Mouse (Mus musculus) embryonic facial prominence, embryonic 10.5 days (tissue): Measurements from ENCODE around the gene Ralb. TPM values are rescaled to one million over a fixed set of nuclear protein-coding genes. Genes with fewer than 3 reads are reported as not detected.
A peak's percentile ranks its signal among the peaks of the same experiment; 100 is the strongest.

Source experiments
- DNase-seq: peaks from one replicate; pipeline ENCODE4 v3.0.0-alpha.2; 2017; ENCODE audit warnings: low spot score
- H3K27ac ChIP-seq: fragments of 300-500 bp; sonication (generic); replicated peaks from 2 replicates; pipeline ENCODE4 v1.5.1; 2016; ENCODE audit warnings: mild to moderate bottlenecking
- H3K27me3 ChIP-seq: fragments of 300-500 bp; sonication (generic); replicated peaks from 2 replicates; pipeline ENCODE4 v1.6.1; 2016; ENCODE audit warnings: low read depth, mild to moderate bottlenecking; ENCODE audit not compliant: poor library complexity, severe bottlenecking
- H3K36me3 ChIP-seq: fragments of 300-500 bp; sonication (generic); replicated peaks from 2 replicates; pipeline ENCODE4 v1.6.1; 2016; ENCODE audit warnings: mild to moderate bottlenecking, moderate library complexity
- H3K4me1 ChIP-seq: fragments of 300-500 bp; sonication (generic); 2 replicates; pipeline ENCODE4 v1.6.1; 2016
- H3K4me3 ChIP-seq: fragments of 300-500 bp; sonication (generic); 2 replicates; pipeline ENCODE4 v1.5.1; 2016; ENCODE audit warnings: mild to moderate bottlenecking, moderate library complexity
- H3K9me3 ChIP-seq: fragments of 300-500 bp; sonication (generic); 2 replicates; pipeline ENCODE4 v1.6.1; 2016; ENCODE audit warnings: mild to moderate bottlenecking
- WGBS: fragments of 180-500 bp; shearing (Covaris S2); methylation state at CpG from one replicate; pipeline ENCODE4 v1.1.7; 2016; 5-methylcytosine and 5-hydroxymethylcytosine counted together
- polyA plus RNA-seq: library from polyadenylated mRNA; unstranded; fragments of >200 nt; fragmentation: Nextera tagmentation; extraction: Ambion mirVana; gene quantifications from 2 replicates; pipeline ENCODE4 v1.2.1, GENCODE M21; 2016

The Ralb gene
- 103 and 113 TPM in 2 replicates for polyA plus RNA-seq

DNA sequence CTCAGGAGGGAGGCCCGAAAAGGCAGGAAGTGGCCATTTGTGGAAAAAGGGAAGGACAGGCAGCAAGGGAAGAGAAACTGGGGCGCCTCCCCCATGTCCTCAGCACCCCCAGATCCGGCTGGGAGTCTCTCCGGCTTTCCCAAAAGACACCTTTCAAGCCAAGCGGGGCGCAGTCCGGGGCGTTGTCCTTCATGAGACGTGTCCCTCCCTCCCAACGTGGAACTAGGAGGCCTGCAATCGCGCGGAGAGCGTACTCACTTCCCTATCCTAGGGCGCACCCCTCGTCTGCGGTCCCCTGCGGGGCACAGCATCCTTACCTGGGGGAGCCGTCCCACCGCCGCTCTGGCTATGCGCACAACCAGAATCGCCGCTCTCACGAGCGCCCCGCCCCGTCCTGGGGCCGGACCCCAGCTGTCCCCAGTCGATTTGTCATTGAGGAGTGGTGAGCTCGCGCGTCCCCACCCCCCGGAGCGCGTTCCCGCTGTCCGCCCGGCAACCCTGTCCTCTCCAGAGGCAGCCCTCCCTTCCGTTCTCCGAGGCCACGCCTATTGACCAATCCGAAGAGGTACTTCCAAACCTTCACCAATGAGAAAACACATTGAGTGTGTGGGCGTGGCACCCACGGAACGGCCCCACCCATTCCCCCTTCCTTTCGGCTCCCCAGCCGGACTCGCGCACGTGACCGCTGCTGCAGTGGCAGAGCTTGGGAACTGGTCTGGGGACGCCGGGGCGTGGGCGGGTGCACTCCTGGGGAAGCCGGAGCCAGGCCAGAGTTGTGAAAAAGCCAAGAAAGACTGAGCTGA is at the start of gene Ralb:
TSS of gene Ralb (minus strand) at position 535 of the 803 bp plus-strand sequence.
- Histone ChIP-seq H3K4me3 (peak within 1 kb of the TSS; percentile 76), H3K9me3 (no peaks in the 10 kb centered on the region), H3K27ac (peak within 1 kb of the TSS; percentile 87), H3K36me3 (peaks cover 11% of the 10 kb centered on the region), H3K27me3 (peaks cover 28% of the 10 kb centered on the region), H3K4me1 (peaks cover 33% of the 10 kb centered on the region)
- DNase-seq, result peak; percentile 97
- WGBS, result under 1% methylated on average over 57 of the region's 57 CpGs

DNA sequence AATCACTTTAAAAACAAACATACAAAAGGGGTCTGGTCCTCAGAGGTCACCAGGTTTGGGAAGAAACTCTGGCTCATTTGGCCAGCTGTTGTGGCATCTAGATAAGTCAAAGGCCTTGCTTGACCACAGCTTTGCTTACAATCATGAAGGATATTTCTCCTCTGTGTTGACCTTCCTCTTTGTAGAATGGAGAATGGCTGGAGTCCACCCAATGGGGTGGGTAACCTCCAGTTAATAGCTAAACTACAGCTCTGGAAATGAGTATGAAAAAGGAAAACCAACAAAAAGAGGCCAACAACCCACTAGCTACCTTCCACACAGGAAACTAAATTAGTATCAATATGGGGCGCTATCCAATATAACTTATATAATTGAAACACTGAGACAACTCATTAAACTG is 47.1 kb upstream of the Ralb start:
- H3K36me3 ChIP-seq, result peaks cover 38% of the 10 kb centered on the region

DNA sequence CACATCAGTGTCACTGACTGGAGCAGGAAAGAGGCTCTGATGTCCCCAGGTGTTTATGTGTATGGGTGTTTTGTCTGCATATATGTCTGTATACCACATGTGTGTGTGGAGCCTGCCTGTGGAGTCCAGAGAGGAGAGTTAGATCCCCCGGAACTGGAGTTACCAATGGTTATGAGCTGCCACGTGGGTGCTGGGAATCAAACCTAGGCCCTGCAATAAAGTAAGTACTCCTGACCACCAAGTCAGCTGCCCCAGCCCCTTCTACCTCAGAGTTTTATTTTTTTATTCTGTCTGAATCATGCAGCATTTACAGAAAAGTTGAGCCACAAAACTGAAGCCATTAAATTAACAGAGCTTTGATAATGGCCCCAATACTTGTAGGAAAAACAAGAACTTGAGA is 45.5 kb upstream of the Ralb start:
- DNase-seq, result no peak
- no peaks in the 10 kb centered on the region for H3K9me3 ChIP-seq
- WGBS, result 91% methylated on average over 2 of the region's 2 CpGs

More for the DNA sequence above, 47.1 kb upstream of the Ralb start:
- DNase-seq, result no peak
- Histone ChIP-seq H3K27ac (no peak overlapping the region), H3K9me3 (no peaks in the 10 kb centered on the region), H3K4me1 (no peaks in the 10 kb centered on the region), H3K4me3 (no peak overlapping the region), H3K27me3 (no peaks in the 10 kb centered on the region)
- WGBS, result 98% methylated on average over 1 of the region's 1 CpGs

DNA sequence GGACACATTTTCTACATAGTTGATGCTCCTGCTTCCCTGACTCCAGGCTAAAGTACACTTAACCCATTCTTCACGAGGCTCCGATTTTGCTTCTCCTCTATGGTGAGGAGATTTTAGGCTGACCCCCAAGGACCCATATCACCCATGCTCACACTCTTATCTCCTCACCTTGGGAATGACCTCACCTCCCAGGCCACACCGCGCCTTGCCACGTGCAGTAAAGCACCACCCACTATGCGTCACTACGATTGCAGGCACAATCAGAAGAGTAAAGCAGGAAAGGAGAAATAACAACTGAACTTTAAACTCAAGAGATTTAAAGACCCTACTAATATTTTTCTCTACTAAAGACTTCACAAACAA is 44.7 kb upstream of the Ralb start:
- Histone ChIP-seq H3K9me3 (no peaks in the 10 kb centered on the region), H3K27ac (no peak overlapping the region), H3K36me3 (peaks cover 44% of the 10 kb centered on the region), H3K4me3 (no peak overlapping the region), H3K4me1 (no peaks in the 10 kb centered on the region), H3K27me3 (no peaks in the 10 kb centered on the region)
- no peak for DNase-seq
- 91% methylated on average over 7 of the region's 7 CpGs for WGBS

More for the DNA sequence above, 45.5 kb upstream of the Ralb start:
- Histone ChIP-seq H3K4me1 (no peaks in the 10 kb centered on the region), H3K36me3 (peaks cover 48% of the 10 kb centered on the region), H3K4me3 (no peak overlapping the region), H3K27ac (no peak overlapping the region), H3K27me3 (no peaks in the 10 kb centered on the region)

DNA sequence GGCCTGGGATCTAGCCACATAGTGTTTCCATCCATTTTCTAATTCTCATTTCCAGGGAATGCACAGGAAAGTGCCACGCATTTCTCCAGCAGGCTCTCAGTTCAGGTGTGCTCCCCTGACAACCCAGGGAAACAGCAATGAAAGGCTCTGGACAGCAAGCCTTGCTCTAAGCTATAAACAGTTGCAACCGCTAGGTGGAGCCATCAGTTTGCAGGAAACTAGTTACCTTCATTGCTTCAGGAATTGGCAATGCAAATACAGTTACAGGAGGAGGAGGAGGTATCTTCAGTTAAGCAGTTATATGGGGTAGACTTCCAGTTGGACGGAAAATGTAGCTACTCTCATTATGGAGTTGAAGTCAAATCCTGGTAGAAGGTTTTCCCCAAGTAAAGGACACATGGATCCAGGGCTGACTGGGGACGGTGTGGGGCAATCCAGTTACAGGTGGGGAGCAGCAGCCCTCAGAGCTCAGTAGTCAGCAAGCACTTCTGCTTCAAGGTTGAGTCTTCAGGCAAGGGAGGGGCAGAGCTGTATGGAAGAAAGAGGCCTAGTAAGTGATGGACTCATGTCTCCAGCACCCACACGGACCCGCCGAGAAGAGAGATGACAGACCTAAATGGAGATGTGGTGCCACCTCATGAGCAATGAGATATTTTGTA is 44.2 kb upstream of the Ralb start:
- no peak overlapping the region for H3K27ac ChIP-seq
- no peaks in the 10 kb centered on the region for H3K27me3 ChIP-seq
- H3K36me3 ChIP-seq, result peaks cover 44% of the 10 kb centered on the region
- DNase-seq, result peak; percentile 67
- no peaks in the 10 kb centered on the region for H3K9me3 ChIP-seq
- 67% methylated on average over 7 of the region's 7 CpGs for WGBS
- H3K4me3 ChIP-seq, result no peak overlapping the region
- H3K4me1 ChIP-seq, result no peaks in the 10 kb centered on the region

DNA sequence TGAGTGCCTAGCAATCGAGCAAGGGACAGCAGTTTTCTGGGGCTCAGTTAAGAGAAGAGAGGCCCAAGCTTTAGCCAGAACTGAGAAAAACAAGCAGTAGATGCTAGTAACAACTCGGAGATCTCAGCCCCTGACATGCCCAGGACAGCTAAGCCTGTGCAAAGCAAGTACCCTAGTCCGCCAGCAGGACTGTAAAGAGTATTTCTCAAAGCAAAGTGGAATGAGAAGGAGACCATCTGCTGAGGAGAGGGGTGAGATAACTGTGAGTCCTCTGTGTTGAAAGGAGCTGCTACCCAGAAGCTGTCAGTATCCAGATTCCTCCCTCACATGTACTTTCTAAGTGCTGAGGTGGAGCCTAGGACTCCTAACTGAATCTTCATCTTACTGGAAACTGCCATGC is 41.9 kb upstream of the Ralb start:
- peaks cover under 1% of the 10 kb centered on the region; the same call in 1 of the 2 replicates for H3K4me1 ChIP-seq
- H3K27ac ChIP-seq, result no peak overlapping the region
- DNase-seq, result no peak
- 81% methylated on average over 3 of the region's 3 CpGs for WGBS
- no peaks in the 10 kb centered on the region for H3K9me3 ChIP-seq
- H3K27me3 ChIP-seq, result no peaks in the 10 kb centered on the region
- no peak overlapping the region for H3K4me3 ChIP-seq
- H3K36me3 ChIP-seq, result peaks cover 51% of the 10 kb centered on the region

DNA sequence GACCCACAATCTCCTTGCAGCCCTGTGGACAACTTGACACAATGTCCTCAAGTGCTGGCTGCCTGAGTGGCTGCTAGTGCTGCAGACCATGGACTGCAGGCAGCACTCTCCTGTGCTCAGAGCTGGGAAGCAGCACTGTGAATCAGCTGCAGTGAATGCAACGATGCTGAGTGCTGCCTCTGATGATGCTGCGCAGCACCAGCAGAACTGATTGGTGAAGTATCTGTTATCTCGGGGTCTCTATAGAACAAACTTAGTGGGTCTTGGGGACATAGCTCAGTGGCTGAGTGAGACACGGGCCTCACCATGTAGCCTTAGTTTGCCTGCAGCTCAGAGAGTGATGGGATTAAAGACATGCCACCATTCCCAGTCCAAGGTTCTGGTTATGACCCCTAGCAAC is 41.1 kb upstream of the Ralb start:
- H3K27me3 ChIP-seq, result no peaks in the 10 kb centered on the region
- peaks cover 49% of the 10 kb centered on the region for H3K36me3 ChIP-seq
- no peak overlapping the region for H3K4me3 ChIP-seq
- H3K9me3 ChIP-seq, result no peaks in the 10 kb centered on the region
- peaks cover 8% of the 10 kb centered on the region; the same call in 1 of the 2 replicates for H3K4me1 ChIP-seq
- DNase-seq, result no peak
- 90% methylated on average over 4 of the region's 4 CpGs for WGBS
- H3K27ac ChIP-seq, result no peak overlapping the region

DNA sequence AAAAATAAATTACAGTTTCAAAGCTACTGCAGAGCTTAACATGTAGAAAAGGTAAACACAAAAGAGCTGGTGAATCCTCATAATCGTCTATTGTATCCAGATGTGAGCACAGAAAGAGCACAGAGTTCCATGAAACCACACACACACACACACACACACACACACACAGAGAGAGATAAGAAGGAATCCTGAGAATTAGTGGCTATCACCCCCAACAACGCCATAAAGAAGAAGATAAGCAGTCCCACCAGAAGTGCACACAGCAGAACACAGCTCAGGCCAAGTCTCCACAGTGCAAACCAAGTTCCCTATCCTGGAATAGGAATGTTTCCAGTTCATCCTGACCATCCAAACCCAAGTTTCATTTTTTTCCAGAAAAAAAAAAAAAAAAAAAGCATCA is 40.6 kb upstream of the Ralb start:
- H3K27ac ChIP-seq, result no peak overlapping the region
- no peaks in the 10 kb centered on the region for H3K9me3 ChIP-seq
- H3K27me3 ChIP-seq, result no peaks in the 10 kb centered on the region
- DNase-seq, result no peak
- H3K4me3 ChIP-seq, result no peak overlapping the region
- peaks cover 49% of the 10 kb centered on the region for H3K36me3 ChIP-seq
- peaks cover 8% of the 10 kb centered on the region; the same call in 1 of the 2 replicates for H3K4me1 ChIP-seq
- WGBS, result 86% methylated on average over 2 of the region's 2 CpGs

DNA sequence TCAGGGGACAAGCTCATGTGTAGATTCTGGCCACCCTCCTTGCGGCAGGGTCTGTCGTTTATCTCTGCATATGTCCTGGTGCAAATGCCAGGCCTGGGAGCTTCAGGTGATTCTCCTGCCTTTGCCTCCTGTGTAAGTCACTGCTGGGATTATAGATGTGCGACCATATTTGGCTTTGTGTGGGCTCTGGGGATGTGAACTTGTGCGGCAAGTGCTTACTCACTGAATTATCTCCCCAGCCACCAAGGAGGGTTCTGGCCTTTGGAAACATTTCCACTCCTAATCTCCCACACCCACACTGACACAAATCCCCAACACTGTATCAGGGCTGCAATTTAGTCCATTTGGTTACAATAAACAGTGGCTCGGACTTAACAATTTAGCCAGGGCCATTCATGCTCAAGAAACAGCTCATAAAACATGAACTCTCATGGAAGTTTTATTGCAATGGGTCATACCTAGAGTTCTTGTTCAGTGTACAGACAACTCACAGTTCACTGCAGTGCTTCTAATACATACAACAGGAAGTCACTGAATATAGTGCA is 40.1 kb upstream of the Ralb start:
- Histone ChIP-seq H3K4me3 (no peak overlapping the region), H3K36me3 (peaks cover 49% of the 10 kb centered on the region), H3K27ac (no peak overlapping the region), H3K4me1 (peaks cover 8% of the 10 kb centered on the region; the same call in 1 of the 2 replicates), H3K9me3 (no peaks in the 10 kb centered on the region), H3K27me3 (no peaks in the 10 kb centered on the region)
- WGBS, result 91% methylated on average over 5 of the region's 5 CpGs
- DNase-seq, result no peak

DNA sequence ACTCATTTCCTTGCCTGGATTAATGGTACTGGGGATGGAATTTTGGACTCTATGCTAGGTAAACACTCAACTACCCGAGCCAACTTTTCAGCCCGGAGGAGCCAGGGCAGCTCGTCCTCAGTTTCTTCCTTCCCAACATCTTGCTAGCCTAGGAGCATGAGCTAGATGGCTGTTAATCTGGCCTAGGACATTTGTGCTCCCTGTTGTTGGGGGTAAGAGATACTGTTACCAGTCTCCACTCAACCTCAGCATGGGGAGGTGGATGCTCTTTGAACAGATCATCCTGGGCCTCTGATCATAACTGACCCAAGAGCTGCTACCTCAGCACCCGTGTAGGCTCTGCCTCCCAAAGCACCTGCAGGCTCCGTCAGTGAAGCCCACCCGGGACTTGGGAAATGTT is 38.7 kb upstream of the Ralb start:
- Histone ChIP-seq H3K4me1 (peaks cover 8% of the 10 kb centered on the region; the same call in 1 of the 2 replicates), H3K36me3 (peaks cover 41% of the 10 kb centered on the region), H3K27ac (no peak overlapping the region), H3K9me3 (no peaks in the 10 kb centered on the region), H3K27me3 (no peaks in the 10 kb centered on the region), H3K4me3 (no peak overlapping the region)
- 89% methylated on average over 6 of the region's 6 CpGs for WGBS
- DNase-seq, result no peak

DNA sequence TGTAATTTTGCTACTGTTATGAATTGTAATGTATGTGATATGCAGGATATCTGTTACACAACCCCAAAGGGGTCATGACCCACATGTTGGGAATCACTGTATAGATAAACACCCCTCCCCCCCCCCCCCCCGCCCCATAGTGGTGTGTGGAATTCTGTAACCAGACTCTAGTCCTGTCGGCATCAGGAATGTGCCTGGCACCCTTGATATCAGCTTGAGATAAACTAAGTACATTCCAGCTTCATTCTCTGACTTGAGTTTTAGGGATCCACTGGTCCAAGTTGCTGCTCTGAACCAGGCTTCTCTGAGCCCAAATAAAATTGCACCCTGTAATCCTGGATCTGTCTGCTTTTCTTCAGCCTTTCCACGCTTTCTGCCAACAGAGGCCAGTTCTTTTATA is 37.0 kb upstream of the Ralb start:
- Histone ChIP-seq H3K27ac (no peak overlapping the region), H3K27me3 (no peaks in the 10 kb centered on the region), H3K4me1 (peaks cover 8% of the 10 kb centered on the region; the same call in 1 of the 2 replicates), H3K36me3 (peaks cover 27% of the 10 kb centered on the region), H3K9me3 (no peaks in the 10 kb centered on the region), H3K4me3 (no peak overlapping the region)
- DNase-seq, result peak; percentile 22
- WGBS, result 63% methylated on average over 3 of the region's 3 CpGs

DNA sequence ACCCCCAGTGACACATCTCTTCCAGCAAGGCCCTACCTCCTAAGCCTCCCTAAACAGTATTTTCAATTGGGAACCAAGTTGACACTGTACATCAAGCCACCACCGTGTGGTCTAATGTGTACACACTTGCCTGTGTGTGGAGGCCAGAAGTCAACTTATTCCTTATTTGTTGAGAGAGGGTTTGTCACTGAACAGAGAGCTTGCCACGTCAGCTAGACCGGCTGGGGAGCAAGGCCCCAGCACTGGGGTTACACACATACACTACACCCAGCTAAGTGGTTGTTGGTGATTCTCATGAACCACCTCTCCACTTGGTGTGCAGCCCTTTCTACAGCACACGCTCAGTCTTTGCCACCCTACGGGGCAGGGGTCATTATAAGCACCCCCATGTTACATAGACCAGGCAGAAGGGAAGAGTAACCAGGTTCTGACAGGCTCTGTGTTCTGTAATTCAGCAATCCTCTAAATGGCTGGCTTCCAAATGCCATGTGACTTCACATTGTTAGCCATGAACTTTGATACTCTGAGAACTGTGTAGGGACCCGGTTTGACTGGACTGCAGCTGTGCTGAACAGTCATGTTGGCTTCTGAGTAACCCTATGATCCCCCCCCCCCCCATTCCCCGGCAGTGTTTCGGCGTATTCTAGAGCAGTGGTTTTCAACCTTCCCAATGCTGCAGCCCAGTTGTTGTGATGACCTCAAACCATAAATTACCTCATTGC is 36.4 kb upstream of the Ralb start:
- WGBS, result 85% methylated on average over 9 of the region's 9 CpGs
- H3K36me3 ChIP-seq, result peaks cover 21% of the 10 kb centered on the region
- H3K4me1 ChIP-seq, result peaks cover 8% of the 10 kb centered on the region; the same call in 1 of the 2 replicates
- DNase-seq, result no peak
- H3K9me3 ChIP-seq, result no peaks in the 10 kb centered on the region
- no peak overlapping the region for H3K27ac ChIP-seq
- H3K27me3 ChIP-seq, result no peaks in the 10 kb centered on the region
- no peak overlapping the region for H3K4me3 ChIP-seq
